Mouse (Mus musculus) right cerebral cortex, postnatal 36 days (tissue): ENCODE results near the gene Bhmt.

ENCODE experiments used
- DNase-seq, 2 experiments: peaks; one replicate each; pipeline ENCODE4 v3.0.0; 2022; ENCODE audit warnings: low spot score in 2 of 2, mixed read lengths in 1 of 2

Gene Bhmt

GRCm38 (mm10) chr13:93637282-93638245 is at the start of gene Bhmt:
Gene Bhmt, minus strand, starts transcription at chr13:93637961.
- no peak for DNase-seq

- DNase-seq: no peak
These were observed 49.6 kb upstream of the Bhmt start for GRCm38 (mm10) chr13:93687321-93687720.

- DNase-seq: no peak
These were observed 47.5 kb upstream of the Bhmt start for GRCm38 (mm10) chr13:93685226-93685625.

DNA sequence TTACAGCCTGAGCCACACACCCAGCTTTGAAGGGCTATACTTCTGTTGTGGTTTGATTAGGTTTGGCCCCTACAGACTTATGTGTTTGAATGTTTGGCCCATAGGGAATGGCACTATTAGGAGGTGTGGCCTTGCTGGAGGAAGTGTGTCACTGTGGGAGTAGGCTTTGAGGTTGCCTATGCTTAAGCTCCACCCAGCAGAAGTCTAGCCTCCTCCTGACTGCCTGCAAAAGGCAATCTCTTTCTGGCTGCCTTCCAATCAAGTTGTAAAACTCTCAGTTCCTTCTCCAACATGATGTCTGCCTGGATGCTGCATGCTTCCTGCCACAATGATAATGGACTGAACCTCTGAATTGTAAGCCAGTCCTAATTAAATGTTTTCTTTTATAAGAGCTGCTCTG is 45.6 kb upstream of the Bhmt start:
- no peak for DNase-seq

GRCm38 (mm10) chr13:93676864-93677263 is 39.1 kb upstream of the Bhmt start:
- peak; percentile 14 to 18 for DNase-seq

DNA sequence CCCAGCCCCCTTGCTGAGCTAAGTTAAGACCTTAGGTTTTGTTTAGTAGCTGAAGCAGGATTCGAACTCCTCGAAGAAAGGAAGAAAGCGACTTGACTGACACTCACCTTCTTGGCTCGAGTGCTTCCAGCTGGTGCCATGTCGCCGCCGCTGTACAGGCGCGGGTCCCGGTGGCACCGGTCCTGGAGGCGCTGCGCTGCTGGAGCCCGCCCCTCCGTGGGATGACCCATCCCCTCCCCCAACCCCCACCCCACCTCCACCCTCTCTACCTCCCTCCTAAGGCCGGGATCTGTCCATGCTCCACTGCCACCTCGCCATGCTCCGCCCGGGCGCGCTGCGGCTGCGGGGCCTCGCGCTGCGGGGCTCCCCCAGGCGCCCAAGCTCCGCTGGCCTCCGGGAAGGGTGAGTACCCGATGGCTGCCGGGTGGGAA is 36.4 kb upstream of the Bhmt start, which contains the start of the genes Bhmt2 and Dmgdh:
Gene Bhmt2, minus strand, starts transcription at position 172 of the 431 bp plus-strand sequence.
Gene Dmgdh, plus strand, starts transcription at position 303 of the 431 bp plus-strand sequence.
- no peak for DNase-seq

- DNase-seq: no peak
These were observed 35.5 kb upstream of the Bhmt start for GRCm38 (mm10) chr13:93673296-93673695.

GRCm38 (mm10) chr13:93672371-93672770 is 34.6 kb upstream of the Bhmt start:
- DNase-seq: no peak

DNA sequence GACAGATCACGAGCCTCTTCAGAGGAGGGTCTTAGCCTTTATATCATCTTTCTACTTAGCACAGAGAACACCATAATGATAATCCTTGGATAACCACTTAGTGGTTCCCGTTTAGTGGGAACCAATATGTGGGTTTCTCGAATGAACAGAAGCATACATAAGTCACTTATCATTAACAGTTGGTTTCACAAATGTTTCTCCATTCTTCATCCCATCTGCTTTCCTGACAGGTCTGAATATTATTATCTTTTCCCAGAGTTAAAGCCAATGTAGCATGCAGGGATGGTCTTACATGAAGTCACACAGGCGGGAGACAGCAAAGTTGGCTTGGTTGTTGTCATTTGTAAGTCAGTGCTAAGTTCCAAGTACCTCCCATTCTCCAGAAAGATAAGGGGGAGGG is 29.8 kb upstream of the Bhmt start:
- no peak for DNase-seq

DNA sequence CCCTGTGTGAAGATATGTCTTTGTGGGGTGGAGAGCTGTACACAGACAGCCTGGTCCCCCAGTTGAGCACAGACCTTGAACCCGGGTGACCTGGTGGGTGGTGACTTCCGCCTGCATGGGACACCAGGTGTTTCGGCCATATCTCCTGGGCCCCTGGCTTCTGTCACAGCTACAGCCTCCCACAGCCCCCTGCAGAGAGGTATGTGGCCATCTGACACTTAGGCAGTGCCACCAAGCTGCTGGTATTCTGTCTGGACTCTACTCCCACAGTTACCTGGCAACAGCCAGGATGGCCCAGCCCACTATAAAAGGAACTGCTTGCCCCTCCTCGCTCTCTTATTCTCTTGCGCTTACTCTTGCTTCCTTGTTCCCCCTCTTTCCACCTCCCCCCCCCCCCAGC is 20.2 kb upstream of the Bhmt start:
- no peak for DNase-seq

DNA sequence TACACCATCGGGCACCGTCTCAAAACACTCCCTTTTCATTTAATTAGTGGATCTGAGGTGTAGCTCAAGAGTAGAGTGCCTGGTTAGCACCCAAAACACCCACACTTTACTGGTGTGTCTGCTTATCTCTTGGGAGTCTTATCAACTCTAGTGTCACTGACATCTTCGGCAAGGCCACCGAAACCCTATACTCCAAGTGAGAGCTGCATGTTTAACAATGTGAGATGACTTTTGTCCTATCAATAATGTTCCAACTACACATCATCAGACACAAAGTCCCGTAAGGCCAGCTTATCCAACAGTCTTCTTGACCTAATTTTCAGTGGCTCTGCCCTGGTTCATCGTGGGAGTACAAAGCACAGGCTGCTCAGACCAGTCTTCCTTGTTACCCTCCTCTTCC is 15.6 kb upstream of the Bhmt start:
- no peak for DNase-seq

GRCm38 (mm10) chr13:93648387-93649130 is 10.8 kb upstream of the Bhmt start:
- DNase-seq: no peak

DNA sequence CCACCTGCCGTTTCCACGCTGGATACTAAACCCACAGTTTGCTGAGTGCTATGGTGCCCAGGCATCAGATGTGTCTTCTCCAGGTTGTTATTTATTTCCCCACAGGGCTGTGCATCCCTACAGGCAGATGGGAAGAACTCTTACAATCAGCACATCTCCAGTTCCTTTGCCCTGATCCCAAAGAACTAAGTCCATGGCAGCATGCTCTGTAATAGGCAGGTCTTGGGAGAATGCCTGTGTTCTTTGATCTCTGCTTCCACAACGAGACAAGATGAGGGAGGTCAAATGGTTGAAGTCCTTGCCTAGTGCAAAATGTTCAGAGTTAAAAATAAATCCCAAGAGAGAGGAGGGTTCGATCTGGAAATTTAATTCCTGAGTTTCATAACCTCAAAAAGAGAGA is 1.9 kb upstream of the Bhmt start:
- DNase-seq: no peak

- no peak for DNase-seq
These were observed 1.2 kb downstream of the Bhmt start for GRCm38 (mm10) chr13:93636561-93636960.

- DNase-seq: no peak
These were observed 4.8 kb downstream of the Bhmt start for GRCm38 (mm10) chr13:93632927-93633326.

DNA sequence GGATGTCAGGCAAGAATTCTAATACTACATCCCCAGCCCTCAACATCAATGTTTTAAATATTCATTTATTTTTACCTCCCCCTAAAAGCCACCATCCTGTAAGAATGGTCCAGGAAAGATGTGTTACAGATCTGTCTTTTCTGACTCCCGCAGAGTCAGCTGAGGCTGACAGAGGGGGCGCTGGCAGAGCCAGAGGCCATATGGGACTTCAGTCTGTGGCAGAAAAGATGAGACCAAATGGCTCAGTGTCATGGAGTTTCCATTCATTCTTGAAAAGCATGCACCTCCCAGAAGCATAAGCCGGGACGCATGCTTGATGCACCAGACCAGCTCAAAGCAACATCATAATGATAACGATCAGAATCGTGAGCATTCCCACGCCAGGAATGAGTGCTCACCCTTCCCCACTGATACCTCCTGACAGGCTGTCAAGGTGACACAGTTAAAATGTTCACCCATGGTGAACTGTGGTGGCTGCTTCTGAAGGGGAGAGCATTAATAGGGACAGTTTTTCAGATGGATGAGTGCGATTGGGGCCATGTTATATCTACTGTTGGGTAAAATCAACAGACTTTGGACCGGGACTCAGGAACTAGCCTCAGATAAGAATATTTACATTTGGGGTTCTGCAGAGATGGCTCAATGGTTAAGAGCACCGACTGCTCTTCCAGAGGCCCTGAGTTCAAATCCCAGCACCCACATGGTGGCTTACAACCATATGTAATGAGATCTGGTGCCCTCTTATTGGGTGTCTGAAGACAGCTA is 6.6 kb downstream of the Bhmt start:
- no peak for DNase-seq

DNA sequence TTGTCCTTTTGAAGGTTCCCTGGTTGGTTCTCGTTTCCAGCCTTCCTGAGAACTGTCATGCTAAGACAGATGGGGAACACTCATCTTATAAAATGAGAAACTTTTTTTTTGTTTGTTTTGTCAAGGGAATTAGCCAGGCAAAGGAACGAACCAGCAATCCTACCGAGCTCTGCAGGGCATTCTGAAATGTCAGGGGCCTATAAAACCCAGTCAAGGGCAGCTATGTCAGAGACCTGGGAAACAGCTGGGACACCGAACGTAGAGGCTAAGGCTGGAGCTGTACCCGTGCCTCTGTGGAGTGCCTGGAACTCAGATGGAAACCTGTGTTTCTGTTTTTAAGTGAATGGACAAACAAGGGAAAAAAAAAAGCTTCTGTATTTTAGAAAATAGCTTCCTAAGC is 8.9 kb downstream of the Bhmt start:
- no peak for DNase-seq

- DNase-seq: no peak
These were observed 23.3 kb downstream of the Bhmt start for GRCm38 (mm10) chr13:93614361-93614948.

GRCm38 (mm10) chr13:93613771-93614170 is 24.0 kb downstream of the Bhmt start:
- no peak for DNase-seq

- peak; percentile 36 to 65 for DNase-seq
These were observed 24.8 kb downstream of the Bhmt start for GRCm38 (mm10) chr13:93612660-93613607.
